Mouse (Mus musculus) G1E (cell line): Measurements from ENCODE around the gene Cyp2d26. TPM values are rescaled to one million over a fixed set of nuclear protein-coding genes. Genes with fewer than 3 reads are reported as not detected.

ENCODE experiments used
- ATAC-seq: 2 replicates; pipeline ENCODE4 v1.8.0; 2016; ENCODE audit warnings: mild to moderate bottlenecking; ENCODE audit not compliant: insufficient number of reproducible peaks, poor library complexity, low FRiP score, severe bottlenecking; ENCODE audit errors: extremely low read depth
- DNase-seq: peaks from one replicate; pipeline ENCODE4 v3.0.0; 2012; ENCODE audit warnings: low spot score
- H3K27me3 ChIP-seq: 2 replicates; pipeline ENCODE4 v1.6.1; 2012; ENCODE audit warnings: mild to moderate bottlenecking, low read length, inconsistent platforms; ENCODE audit not compliant: insufficient read depth
- H3K36me3 ChIP-seq: replicated peaks from 2 replicates; pipeline ENCODE3; 2012; ENCODE audit warnings: mild to moderate bottlenecking, inconsistent platforms
- H3K4me1 ChIP-seq: 2 replicates; pipeline ENCODE4 v1.6.1; 2012; ENCODE audit warnings: low read depth, low read length, inconsistent platforms, mixed read lengths; ENCODE audit not compliant: insufficient read depth
- H3K4me3 ChIP-seq: 2 replicates; pipeline ENCODE4 v1.5.1; 2012; ENCODE audit warnings: low read depth, mild to moderate bottlenecking, inconsistent platforms, low read length, moderate library complexity, mixed read lengths
- H3K9me3 ChIP-seq: replicated peaks from 2 replicates; pipeline ENCODE4 v1.6.1; 2012; ENCODE audit warnings: inconsistent platforms
- CTCF ChIP-seq: IDR thresholded peaks from 2 replicates; pipeline ENCODE4 v1.5.1; 2012; ENCODE audit warnings: low read depth, low read length, inconsistent platforms, mixed read lengths
- GATA1 ChIP-seq: IDR thresholded peaks from 2 replicates; pipeline ENCODE4 v1.6.1; 2012; ENCODE audit warnings: borderline replicate concordance, low read length, inconsistent platforms, mixed read lengths
- GATA2 ChIP-seq: IDR thresholded peaks from 2 replicates; pipeline ENCODE4 v1.6.1; 2012; ENCODE audit warnings: low read depth, low read length, inconsistent platforms, borderline replicate concordance
- POLR2AphosphoS5 ChIP-seq: IDR thresholded peaks from 2 replicates; pipeline ENCODE4 v1.6.1; 2012; ENCODE audit warnings: low read depth, low read length, inconsistent platforms; ENCODE audit not compliant: insufficient replicate concordance
- TAL1 ChIP-seq: conservative IDR thresholded peaks from 2 replicates; pipeline ENCODE4 v1.6.1; 2012; ENCODE audit warnings: low read depth, low read length, inconsistent platforms, mixed read lengths
- polyA plus RNA-seq: library from polyadenylated mRNA; stranded (reverse); fragments of >175 nt; gene quantifications from 2 replicates; pipeline ENCODE4 v1.2.3, GENCODE M21; 2012
- total RNA-seq, 2 experiments: library from RNA; stranded (forward) in 1 of 2; stranded (reverse) in 1 of 2; fragments of 200-1000 nt in 1 of 2; fragments of >200 nt in 1 of 2; fragmentation: Nextera tagmentation in 1 of 2; gene quantifications; 2 replicates each; pipeline ENCODE4 v1.2.3; 2014 to 2017

Cyp2d26 gene
- total and polyA plus RNA-seq, 3 experiments = 0.33 TPM; not detected in 2

DNA sequence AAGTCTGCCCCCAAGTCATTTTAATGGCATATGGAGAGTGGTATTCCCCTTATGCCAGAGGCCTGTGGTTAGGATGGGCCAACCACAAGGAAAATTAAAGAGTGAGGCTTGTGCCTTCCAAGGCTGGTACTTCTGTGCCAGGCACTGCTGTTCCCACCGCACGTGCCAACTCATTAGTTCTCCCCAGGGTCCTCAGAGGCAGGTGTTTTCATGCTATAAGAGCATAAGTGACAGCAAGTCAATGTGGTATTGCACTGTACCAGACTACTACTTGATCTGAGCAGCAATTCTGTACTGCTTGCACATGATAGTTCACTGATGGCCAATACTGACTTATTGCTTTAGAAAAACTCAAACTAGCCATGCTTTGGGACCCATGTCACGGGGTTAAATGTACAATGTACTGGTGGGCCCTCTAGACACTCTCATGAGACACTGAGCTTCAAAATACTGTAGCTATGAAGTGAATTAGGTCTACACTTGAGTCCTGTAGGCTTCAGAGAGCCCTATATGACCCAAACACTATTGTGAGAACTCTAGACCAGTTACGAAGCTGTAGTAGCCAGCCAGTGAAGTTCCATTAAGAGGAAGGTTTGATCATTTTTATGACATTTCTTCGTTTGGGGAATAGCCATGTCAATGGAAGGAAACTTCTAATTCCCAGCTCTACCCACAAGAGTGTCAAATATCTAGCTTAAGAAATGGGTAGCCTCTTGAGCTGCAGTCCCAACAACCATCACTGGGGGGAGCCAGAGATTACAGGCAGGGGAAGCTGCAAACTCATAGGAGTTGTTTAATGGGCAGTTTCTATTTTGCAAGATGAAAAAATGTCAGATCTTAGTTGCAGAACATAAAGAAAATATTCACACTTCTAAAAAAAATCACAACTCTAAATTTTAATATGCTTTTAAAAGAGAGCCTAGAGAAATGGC is 10.9 kb upstream of the Cyp2d26 start:
- no peak for TF ChIP-seq TAL1
- no peak for TF ChIP-seq POLR2AphosphoS5
- peak; percentile 65 for TF ChIP-seq CTCF
- TF ChIP-seq GATA1 = no peak
- DNase-seq (peak; percentile 43), ATAC-seq (no peak)
- Histone ChIP-seq H3K27me3 (no peaks in the 10 kb centered on the region), H3K36me3 (peaks cover 26% of the 10 kb centered on the region), H3K4me1 (peaks cover 6% of the 10 kb centered on the region), H3K4me3 (no peak overlapping the region), H3K9me3 (no peaks in the 10 kb centered on the region)

GRCm38 (mm10) chr15:82795936-82796440 is 1.9 kb upstream of the Cyp2d26 start:
- no peaks in the 10 kb centered on the region for H3K9me3 ChIP-seq
- TF ChIP-seq POLR2AphosphoS5 (no peak), CTCF (no peak), GATA1 (no peak), TAL1 (no peak), GATA2 (no peak)
- no peak overlapping the region for H3K4me3 ChIP-seq
- DNase-seq (no peak), ATAC-seq (no peak)
- H3K27me3 ChIP-seq = peaks cover 6% of the 10 kb centered on the region; the same call in 1 of the 2 replicates
- H3K36me3 ChIP-seq = no peaks in the 10 kb centered on the region
- H3K4me1 ChIP-seq = no peaks in the 10 kb centered on the region

GRCm38 (mm10) chr15:82793868-82794267 is 226 bp downstream of the Cyp2d26 start:
- no peak for ATAC-seq
- Histone ChIP-seq H3K36me3 (no peaks in the 10 kb centered on the region), H3K4me1 (no peaks in the 10 kb centered on the region), H3K4me3 (no peak overlapping the region), H3K27me3 (peaks cover 2% of the 10 kb centered on the region; the same call in 1 of the 2 replicates), H3K9me3 (no peaks in the 10 kb centered on the region)
- no peak for TF ChIP-seq POLR2AphosphoS5
- TF ChIP-seq GATA1 = no peak
- TF ChIP-seq CTCF = no peak
- DNase-seq = no peak

DNA sequence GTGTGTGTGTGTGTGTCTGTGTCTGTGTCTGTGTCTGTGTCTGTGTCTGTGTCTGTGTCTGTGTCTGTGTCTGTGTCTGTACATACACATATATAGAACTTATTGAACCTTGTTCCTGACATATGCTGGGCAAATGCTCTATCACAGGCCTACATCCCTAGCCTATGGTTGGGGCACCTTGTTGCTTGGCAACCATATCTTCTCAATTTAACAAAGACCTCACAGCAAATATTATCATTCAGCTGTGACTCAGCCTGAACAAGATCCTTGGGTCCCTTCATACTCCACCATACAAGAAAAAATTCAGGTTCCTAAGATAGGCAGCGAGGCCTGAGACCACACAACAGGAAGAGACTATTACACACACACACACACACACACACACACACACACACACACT is 640 bp downstream of the Cyp2d26 start:
- TF ChIP-seq TAL1 (no peak), GATA2 (no peak), GATA1 (no peak), CTCF (no peak), POLR2AphosphoS5 (no peak)
- DNase-seq (no peak), ATAC-seq (no peak)
- peaks cover under 1% of the 10 kb centered on the region; the same call in 1 of the 2 replicates for H3K27me3 ChIP-seq
- H3K9me3 ChIP-seq = no peaks in the 10 kb centered on the region
- no peak overlapping the region for H3K4me3 ChIP-seq
- no peaks in the 10 kb centered on the region for H3K4me1 ChIP-seq
- H3K36me3 ChIP-seq = no peaks in the 10 kb centered on the region

- H3K36me3 ChIP-seq = no peaks in the 10 kb centered on the region
- H3K27me3 ChIP-seq = no peaks in the 10 kb centered on the region
- TF ChIP-seq GATA2 (no peak), POLR2AphosphoS5 (no peak), CTCF (no peak)
- H3K9me3 ChIP-seq = no peaks in the 10 kb centered on the region
- no peaks in the 10 kb centered on the region for H3K4me1 ChIP-seq
- ATAC-seq (no peak), DNase-seq (no peak)
- H3K4me3 ChIP-seq = no peak overlapping the region
These were observed 1.5 kb downstream of the Cyp2d26 start for GRCm38 (mm10) chr15:82792566-82792965.

DNA sequence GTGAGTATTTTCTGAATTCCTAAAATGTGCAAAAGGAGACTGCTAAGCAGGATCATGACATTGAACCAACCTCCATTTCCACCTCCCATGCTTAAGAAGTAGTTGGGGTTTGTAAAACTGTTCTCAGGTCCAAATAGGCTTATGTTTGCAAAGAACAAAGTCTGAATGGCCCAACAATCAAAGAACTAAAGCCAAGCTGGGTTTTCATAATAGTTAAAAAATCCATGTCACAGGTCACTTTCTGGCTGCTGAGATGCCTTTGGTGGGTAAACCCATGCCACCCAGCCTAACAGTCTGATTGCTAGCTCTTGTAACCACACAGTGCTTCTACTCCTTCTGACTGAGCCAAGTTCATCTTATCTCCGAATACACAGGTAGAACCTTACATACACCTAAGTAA is 9.5 kb downstream of the Cyp2d26 start:
- Histone ChIP-seq H3K4me1 (no peaks in the 10 kb centered on the region), H3K36me3 (no peaks in the 10 kb centered on the region), H3K4me3 (no peak overlapping the region), H3K9me3 (no peaks in the 10 kb centered on the region), H3K27me3 (peaks cover 12% of the 10 kb centered on the region)
- ATAC-seq (no peak), DNase-seq (no peak)
- TF ChIP-seq CTCF (no peak), TAL1 (no peak), GATA2 (no peak), POLR2AphosphoS5 (no peak)
